Mouse (Mus musculus) neural tube, embryonic 13.5 days (tissue): ENCODE measurements around the gene Csnk1g2. TPM values are rescaled to one million over a fixed set of nuclear protein-coding genes. Genes with fewer than 3 reads are reported as not detected.

Source experiments
- ATAC-seq: fragments of 200-750 bp; cut with Nextera tagmentation; 2 replicates; pipeline ENCODE4 v1.8.0; 2017; ENCODE audit warnings: low read depth, mild to moderate bottlenecking, moderate TSS enrichment, moderate library complexity
- H3K27ac ChIP-seq: fragments of 300-500 bp; sonication (generic); replicated peaks from 2 replicates; pipeline ENCODE4 v1.5.1; 2015; ENCODE audit warnings: moderate library complexity, mild to moderate bottlenecking, inconsistent platforms
- H3K27me3 ChIP-seq: fragments of 300-500 bp; sonication (generic); 2 replicates; pipeline ENCODE4 v1.6.1; 2015; ENCODE audit warnings: mild to moderate bottlenecking, inconsistent platforms
- H3K36me3 ChIP-seq: fragments of 300-500 bp; sonication (generic); 2 replicates; pipeline ENCODE4 v1.6.1; 2015; ENCODE audit warnings: mild to moderate bottlenecking, inconsistent platforms
- H3K4me1 ChIP-seq: fragments of 300-500 bp; sonication (generic); replicated peaks from 2 replicates; pipeline ENCODE4 v1.6.1; 2015; ENCODE audit warnings: inconsistent platforms
- H3K4me2 ChIP-seq: fragments of 300-500 bp; sonication (generic); 2 replicates; pipeline ENCODE4 v1.6.1; 2015; ENCODE audit warnings: inconsistent platforms, mild to moderate bottlenecking, moderate library complexity
- H3K4me3 ChIP-seq: fragments of 300-500 bp; sonication (generic); 2 replicates; pipeline ENCODE4 v1.5.1; 2015; ENCODE audit warnings: mild to moderate bottlenecking, inconsistent platforms
- H3K9ac ChIP-seq: fragments of 300-500 bp; sonication (generic); 2 replicates; pipeline ENCODE4 v1.6.1; 2015; ENCODE audit warnings: moderate library complexity, mild to moderate bottlenecking, inconsistent platforms
- H3K9me3 ChIP-seq: fragments of 300-500 bp; sonication (generic); 2 replicates; pipeline ENCODE4 v1.6.1; 2016; ENCODE audit warnings: inconsistent platforms
- WGBS: fragments of 180-500 bp; shearing (Covaris S2); methylation state at CpG from one replicate; pipeline ENCODE4 v1.1.7; 2015; 5-methylcytosine and 5-hydroxymethylcytosine counted together
- polyA plus RNA-seq: library from polyadenylated mRNA; unstranded; fragments of >200 nt; fragmentation: Nextera tagmentation; extraction: Ambion mirVana; gene quantifications from 2 replicates; pipeline ENCODE4 v1.2.1, GENCODE M21; 2015

Csnk1g2 gene
- polyA plus RNA-seq, 1 experiment from 2014 or later, result 110 TPM

DNA sequence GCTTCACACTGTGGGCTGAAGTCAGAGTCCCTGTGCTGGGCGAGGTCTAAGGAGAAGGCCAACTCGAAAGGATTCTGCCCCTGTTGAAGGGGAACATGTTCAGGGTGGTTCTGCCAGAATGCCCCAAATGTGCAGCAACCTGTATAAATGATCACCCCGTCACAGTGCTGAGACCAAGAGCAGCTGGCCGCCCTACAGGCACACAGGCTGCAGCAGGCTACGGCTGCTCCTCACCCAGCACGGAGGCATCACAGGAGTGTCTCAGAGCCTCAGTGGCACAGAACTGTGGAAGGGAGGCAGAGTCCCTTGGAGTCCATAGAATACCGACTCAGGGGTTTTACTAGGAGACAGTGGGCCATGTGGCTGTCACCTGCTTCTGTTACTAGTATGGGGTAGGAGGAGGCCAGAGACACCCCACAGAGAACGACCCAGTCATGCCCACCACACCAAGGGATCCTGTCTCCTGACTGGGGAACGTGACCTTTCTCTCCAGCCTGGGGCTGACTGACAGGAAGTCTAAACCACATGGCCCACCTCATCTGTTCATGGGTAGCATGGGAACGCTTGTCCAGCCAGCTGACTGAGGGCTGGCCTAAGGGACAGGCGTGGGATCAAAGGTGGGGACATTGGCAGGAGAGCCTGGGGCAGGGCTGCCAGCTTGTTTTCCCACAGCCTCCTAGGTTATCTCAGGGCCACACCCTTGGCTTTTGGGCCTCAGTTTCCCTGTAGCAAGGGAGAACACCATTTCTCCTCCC lies 49.5 kb downstream of the Csnk1g2 start:
- no peak for ATAC-seq
- no peak overlapping the region for H3K4me3 ChIP-seq
- 0 out of 2 replicates have a peak overlapping the region, but pooled peaks have one; percentile 1 for H3K4me2 ChIP-seq
- WGBS, result 80% methylated on average over 11 of the region's 11 CpGs
- H3K27ac ChIP-seq, result no peak overlapping the region
- peak overlapping the region; percentile 98; the same call in 1 of the 2 replicates for H3K9ac ChIP-seq
- H3K36me3 ChIP-seq, result peaks cover 57% of the 10 kb centered on the region
- no peaks in the 10 kb centered on the region for H3K9me3 ChIP-seq
- H3K27me3 ChIP-seq, result no peaks in the 10 kb centered on the region
- peaks cover 55% of the 10 kb centered on the region for H3K4me1 ChIP-seq

DNA sequence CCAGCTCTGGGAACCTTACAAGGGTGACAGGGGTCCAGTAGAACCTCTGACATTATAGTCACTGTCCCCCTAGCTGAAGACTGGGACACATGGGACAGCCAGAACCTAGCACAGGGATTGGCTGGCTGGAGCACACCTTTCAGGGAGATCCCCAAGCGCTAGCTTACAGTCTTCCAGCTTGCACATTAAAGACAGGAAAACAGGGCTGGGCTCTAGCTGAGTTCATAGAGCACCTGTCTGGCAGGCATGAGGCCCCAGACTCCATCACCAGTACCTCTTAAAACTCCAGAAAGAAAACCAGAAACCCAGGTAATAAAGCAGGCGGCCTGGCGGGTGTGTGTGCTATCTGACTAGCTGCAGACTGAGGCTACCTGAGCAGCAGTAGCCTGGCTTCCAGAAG lies 51.1 kb downstream of the Csnk1g2 start:
- ATAC-seq, result no peak
- 85% methylated on average over 3 of the region's 3 CpGs for WGBS

DNA sequence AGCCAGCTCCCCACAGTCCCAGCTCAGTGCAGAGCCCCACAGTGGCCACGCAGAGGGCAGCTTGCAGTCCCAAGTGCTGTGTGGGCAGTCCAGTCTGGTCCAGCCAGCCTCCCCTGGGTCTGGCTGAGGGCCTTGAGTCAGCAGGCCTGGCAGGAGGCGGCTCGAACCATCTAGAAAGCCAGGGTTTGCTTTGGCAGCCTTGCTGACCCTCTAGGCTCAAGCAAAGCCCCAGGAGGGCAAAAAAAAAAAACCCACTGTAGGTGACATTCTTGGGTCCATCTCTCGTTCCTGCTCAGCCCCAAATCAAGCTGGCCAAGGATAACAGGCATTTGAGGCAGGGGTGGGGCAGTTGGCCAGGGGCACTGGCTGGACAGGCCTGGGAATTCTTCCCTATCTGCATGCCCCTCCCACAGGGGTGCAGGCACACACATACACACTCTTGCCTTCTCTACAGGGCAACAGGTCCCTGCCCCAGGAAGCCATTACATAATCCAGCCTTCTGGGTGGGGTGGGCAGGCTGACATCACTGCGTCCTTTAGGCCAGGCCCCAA lies 51.6 kb downstream of the Csnk1g2 start:
- H3K4me3 ChIP-seq, result peak overlapping the region; percentile 99
- ATAC-seq, result no peak
- no peaks in the 10 kb centered on the region for H3K9me3 ChIP-seq
- H3K27ac ChIP-seq, result no peak overlapping the region
- WGBS, result 72% methylated on average over 5 of the region's 5 CpGs
- H3K27me3 ChIP-seq, result no peaks in the 10 kb centered on the region
- H3K4me2 ChIP-seq, result peak overlapping the region; percentile 86
- peak overlapping the region; percentile 98 for H3K9ac ChIP-seq
- H3K36me3 ChIP-seq, result peaks cover 35% of the 10 kb centered on the region
- peaks cover 76% of the 10 kb centered on the region for H3K4me1 ChIP-seq

More for the DNA sequence above, 51.1 kb downstream of the Csnk1g2 start:
- no peak overlapping the region for H3K27ac ChIP-seq
- peak overlapping the region; percentile 86 for H3K4me2 ChIP-seq
- H3K4me1 ChIP-seq, result peaks cover 71% of the 10 kb centered on the region
- peak overlapping the region; percentile 99 for H3K4me3 ChIP-seq
- H3K36me3 ChIP-seq, result peaks cover 41% of the 10 kb centered on the region
- H3K9ac ChIP-seq, result peak overlapping the region; percentile 98
- H3K9me3 ChIP-seq, result no peaks in the 10 kb centered on the region
- no peaks in the 10 kb centered on the region for H3K27me3 ChIP-seq

DNA sequence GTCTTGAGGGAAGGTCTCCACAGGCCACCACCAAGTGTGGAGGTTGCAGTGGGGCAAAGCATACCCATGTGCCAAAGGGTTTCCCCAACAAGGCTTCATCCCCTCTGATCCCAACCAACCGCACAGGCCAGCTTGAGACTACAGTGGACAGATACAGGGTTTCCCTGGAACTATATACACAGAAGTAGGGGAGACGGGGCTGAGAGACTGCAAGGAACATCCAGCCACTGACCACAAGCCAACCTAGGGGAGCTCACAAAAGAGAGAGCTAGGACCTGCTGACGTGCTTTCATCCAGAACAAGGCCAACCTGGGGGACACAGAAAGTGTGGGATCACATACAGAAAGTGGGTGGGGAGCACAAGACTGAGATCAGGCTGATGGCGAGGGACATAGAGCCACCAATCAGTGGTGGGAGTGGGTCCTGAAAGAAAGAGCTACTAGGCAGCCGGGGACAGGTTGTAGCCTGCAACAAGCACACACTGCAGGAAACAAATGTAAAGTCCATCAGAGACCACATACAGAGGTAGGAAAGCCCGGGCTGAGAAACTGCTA lies 52.3 kb downstream of the Csnk1g2 start:
- WGBS, result 25% methylated on average over 6 of the region's 6 CpGs
- H3K4me1 ChIP-seq, result peaks cover 81% of the 10 kb centered on the region
- no peak for ATAC-seq

DNA sequence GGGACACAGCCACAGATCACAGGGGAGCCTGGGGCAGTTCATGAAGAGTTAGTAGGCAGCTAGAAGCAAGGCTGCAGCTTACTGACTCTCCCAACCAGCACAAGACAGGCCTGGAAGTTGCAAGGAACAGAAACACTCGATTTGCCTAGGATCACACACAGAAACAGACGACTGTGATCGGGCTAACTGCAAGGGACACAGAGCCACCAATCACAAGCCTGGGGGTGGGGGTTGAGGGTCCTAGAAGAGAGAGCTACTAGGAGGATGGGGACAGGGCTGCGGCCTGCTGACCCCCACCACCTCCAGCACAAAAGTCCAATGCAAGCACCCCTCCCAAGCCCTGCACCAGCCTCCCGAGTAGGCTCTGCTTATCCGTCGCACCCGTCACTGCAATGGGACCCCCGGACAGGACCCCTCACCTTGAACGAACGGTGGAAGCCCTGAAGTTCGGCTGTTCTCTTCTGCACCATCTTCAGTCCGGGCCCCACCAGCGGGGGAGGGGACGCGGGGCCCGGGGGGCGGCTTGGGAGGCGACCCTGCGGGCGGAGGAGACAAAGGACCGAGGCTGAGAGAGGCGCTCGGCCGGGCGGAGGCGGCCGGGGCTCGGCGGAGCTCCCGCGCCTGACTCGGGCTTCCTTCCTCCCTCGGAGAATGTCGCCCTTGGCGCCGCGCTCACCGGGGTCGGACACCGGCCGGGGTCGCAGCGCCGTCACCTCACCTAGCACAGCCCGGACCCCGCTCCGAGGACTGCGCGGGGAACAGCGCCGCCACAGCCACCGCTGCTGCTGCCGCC lies 53.0 kb downstream of the Csnk1g2 start:
- WGBS, result under 1% methylated on average over 42 of the region's 54 CpGs
- peak overlapping the region; percentile 86 for H3K4me2 ChIP-seq
- peaks cover 22% of the 10 kb centered on the region for H3K36me3 ChIP-seq
- no peaks in the 10 kb centered on the region for H3K9me3 ChIP-seq
- H3K4me1 ChIP-seq, result peaks cover 79% of the 10 kb centered on the region
- H3K9ac ChIP-seq, result peak overlapping the region; percentile 98
- ATAC-seq, result peak; percentile 33
- H3K27me3 ChIP-seq, result no peaks in the 10 kb centered on the region
- peak overlapping the region; percentile 99 for H3K4me3 ChIP-seq
- peak overlapping the region; percentile 88 for H3K27ac ChIP-seq

More for the DNA sequence above, 52.3 kb downstream of the Csnk1g2 start:
- Histone ChIP-seq H3K9me3 (no peaks in the 10 kb centered on the region), H3K9ac (peak overlapping the region; percentile 98), H3K27ac (peak overlapping the region; percentile 88), H3K36me3 (peaks cover 28% of the 10 kb centered on the region), H3K4me2 (peak overlapping the region; percentile 86), H3K4me3 (peak overlapping the region; percentile 99), H3K27me3 (no peaks in the 10 kb centered on the region)

DNA sequence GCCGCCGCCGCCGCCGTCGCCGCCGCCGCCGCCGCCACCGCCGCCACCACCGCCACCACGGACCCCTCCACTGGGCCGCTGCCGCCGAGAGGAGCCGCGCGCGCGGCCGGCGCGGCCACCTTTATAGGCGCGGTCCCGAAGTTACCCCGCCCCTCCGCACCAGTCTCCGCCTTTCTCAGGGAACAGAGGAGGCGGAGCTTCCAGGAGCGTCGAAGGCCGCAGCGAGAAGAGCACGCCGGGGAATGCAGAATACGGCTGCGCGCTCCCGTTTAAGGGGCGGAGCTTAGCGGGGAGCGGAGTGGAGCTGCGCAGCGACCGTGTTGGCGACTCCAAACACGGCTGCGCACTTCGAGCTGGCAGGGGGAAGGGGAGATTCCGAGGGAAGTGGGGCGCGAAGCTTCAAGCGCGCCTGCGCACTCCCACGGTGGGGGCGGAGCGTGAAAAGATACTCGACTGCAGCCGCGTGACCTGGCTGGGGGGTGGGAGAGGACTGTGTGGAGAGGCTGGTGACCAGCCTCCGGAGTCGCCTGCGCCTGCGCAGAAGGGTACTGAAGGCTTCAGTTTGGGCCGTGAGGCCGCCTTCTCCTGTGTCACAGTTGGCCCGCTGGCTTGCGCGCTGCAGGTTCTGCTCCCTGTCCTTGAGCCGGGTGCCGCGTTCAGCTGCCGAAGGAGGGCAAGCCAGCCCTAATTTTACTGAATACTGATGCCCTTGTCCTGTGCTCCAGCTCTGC lies 53.7 kb downstream of the Csnk1g2 start:
- Histone ChIP-seq H3K4me3 (peak overlapping the region; percentile 99), H3K4me1 (peaks cover 77% of the 10 kb centered on the region), H3K36me3 (peaks cover 14% of the 10 kb centered on the region), H3K9me3 (no peaks in the 10 kb centered on the region), H3K9ac (peak overlapping the region; percentile 98), H3K27ac (peak overlapping the region; percentile 97), H3K27me3 (no peaks in the 10 kb centered on the region), H3K4me2 (peak overlapping the region; percentile 86)
- peak; percentile 92 for ATAC-seq
- WGBS, result under 1% methylated on average over 63 of the region's 78 CpGs

DNA sequence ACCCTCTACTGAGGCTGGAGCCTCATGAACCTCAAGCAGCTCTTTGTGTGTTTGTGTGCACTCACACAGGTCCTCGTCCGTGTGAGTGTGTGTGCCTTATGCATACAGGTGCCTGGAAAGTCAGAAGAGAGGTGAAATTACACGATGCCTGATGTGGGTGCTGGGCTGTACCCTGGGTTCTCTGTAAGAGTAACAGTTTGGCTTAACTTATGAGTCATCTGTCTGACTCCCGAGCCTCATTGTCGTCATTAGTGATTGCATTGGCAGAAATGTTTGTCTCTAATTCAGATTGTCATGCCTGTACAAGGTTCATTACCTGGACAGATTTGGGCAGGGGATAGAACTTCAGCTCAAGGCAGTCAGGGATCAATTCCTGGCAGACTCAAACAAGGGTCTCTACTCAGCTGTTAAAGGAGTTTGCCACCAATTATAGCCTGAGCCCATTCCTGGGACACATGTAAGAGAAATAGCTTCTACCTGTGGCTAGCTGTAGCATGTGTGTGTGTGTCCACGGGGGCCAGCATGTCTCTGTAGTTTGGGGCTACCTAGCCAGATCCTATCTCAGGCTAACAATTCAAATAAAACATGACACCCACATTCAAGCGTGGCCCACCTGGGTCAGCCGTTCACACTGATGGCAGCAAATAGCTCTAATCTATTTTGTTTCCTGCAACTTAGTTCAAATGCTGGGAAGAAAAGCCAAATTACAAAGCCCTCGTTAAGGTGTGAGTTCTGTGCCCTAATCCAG lies 54.7 kb downstream of the Csnk1g2 start:
- 43% methylated on average over 9 of the region's 9 CpGs for WGBS
- H3K9ac ChIP-seq, result peak overlapping the region; percentile 84
- H3K36me3 ChIP-seq, result peaks cover 5% of the 10 kb centered on the region; the same call in 1 of the 2 replicates
- no peaks in the 10 kb centered on the region for H3K27me3 ChIP-seq
- H3K27ac ChIP-seq, result peak overlapping the region; percentile 97
- peak; percentile 7 for ATAC-seq
- H3K4me2 ChIP-seq, result peak overlapping the region; percentile 64
- peak overlapping the region; percentile 99 for H3K4me3 ChIP-seq
- H3K4me1 ChIP-seq, result peaks cover 68% of the 10 kb centered on the region
- no peaks in the 10 kb centered on the region for H3K9me3 ChIP-seq

DNA sequence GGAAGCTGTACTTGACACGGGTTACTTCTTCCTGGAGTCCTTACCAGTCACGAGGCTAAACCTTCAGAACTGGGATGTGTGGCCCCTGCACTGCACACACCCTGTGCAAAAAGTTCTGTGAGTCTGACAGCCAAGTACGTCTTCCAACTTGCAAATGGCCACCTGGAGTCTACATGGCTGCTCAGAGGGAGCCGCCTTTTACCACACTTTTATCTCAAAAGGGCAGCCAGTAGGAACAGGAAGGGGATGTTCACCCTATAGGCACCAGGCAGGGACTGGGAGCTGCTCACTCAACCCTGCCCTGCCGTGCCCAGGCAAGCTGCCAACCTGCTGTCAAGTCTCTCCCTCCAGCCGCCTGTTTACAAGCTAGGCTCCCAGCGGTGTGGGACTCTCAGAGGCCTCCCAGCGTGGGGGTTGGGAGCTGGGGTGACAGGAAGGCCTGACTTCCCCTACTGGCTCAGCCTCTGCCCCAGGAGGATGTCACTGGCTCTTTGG lies 55.4 kb downstream of the Csnk1g2 start, which contains the start of gene Mknk2:
Gene Mknk2, minus strand, starts transcription at position 171 of the 495 bp plus-strand sequence.
- peak within 1 kb of the TSS; percentile 64 for H3K4me2 ChIP-seq
- 0 out of 2 replicates have a peak, but pooled peaks have one; percentile 1 for ATAC-seq
- H3K9ac ChIP-seq, result peak within 1 kb of the TSS; percentile 84
- H3K27ac ChIP-seq, result peak within 1 kb of the TSS; percentile 97
- 22% methylated on average over 8 of the region's 8 CpGs for WGBS
- H3K36me3 ChIP-seq, result 0 out of 2 replicates have a peak, but pooled peaks cover 2% of the 10 kb centered on the region
- H3K9me3 ChIP-seq, result no peaks in the 10 kb centered on the region
- H3K4me1 ChIP-seq, result peaks cover 61% of the 10 kb centered on the region
- H3K27me3 ChIP-seq, result no peaks in the 10 kb centered on the region
- peak within 1 kb of the TSS; percentile 99 for H3K4me3 ChIP-seq

DNA sequence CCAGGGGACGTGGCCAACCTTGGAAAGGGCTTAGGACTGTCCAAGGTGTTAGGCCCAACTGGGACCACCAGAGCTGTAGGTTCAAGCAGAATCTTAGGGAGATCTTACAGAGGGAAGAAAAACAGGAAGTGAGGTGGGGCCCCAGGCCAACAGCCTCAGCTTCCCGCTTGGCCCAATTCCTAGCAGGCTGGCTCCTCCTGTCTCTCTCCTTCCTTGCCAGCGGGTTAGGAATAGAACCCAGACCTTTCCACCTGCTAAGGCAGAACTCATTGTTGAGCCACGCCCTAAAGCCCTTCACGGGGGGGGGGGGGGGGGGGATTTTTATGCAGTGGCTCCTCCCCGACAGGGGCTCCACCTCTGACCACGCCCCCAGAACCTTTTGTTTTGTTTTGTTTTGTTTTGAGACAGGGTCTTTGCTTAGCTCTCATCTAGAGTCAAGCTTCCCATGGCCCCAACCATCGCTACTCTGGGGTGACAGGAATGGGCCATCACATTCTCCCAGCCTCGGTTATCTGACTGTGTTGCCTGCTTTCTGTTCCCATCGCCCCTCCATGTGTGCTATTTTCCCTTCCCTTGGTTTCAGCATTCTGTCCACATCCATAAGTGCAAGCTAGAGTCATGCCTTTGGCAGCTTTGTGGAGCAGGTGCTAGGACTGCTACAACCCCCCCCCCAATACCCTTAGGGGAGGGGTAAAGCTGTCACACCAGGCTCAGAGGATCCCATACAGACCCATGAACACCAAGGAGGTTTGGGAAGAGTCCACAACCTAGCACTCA lies 56.2 kb downstream of the Csnk1g2 start:
- 53% methylated on average over 9 of the region's 10 CpGs for WGBS
- H3K27ac ChIP-seq, result peak overlapping the region; percentile 97
- H3K36me3 ChIP-seq, result peaks cover 9% of the 10 kb centered on the region; the same call in 1 of the 2 replicates
- ATAC-seq, result no peak
- H3K27me3 ChIP-seq, result no peaks in the 10 kb centered on the region
- no peaks in the 10 kb centered on the region for H3K9me3 ChIP-seq
- H3K4me2 ChIP-seq, result peak overlapping the region; percentile 64; the same call in 1 of the 2 replicates
- peaks cover 53% of the 10 kb centered on the region for H3K4me1 ChIP-seq
- H3K4me3 ChIP-seq, result 0 out of 2 replicates have a peak overlapping the region, but pooled peaks have one; percentile 1
- peak overlapping the region; percentile 84 for H3K9ac ChIP-seq
